Mouse (Mus musculus): Measurements from ENCODE around the gene Ccdc85a. TPM values are rescaled to one million over a fixed set of nuclear protein-coding genes. Genes with fewer than 3 reads are reported as not detected.

Gene Ccdc85a
- total RNA-seq (2022): 10 to 100 TPM; 74.2 to 83.1 (median 78.1) TPM

- peak; percentile 85 to 91 for DNase-seq (ENCODE audit: low spot score in 2 of 2)
Observed at GRCm38 (mm10) chr11:28583911-28584434, at the start of gene Ccdc85a. Gene Ccdc85a (minus strand): TSS chr11:28584324.

DNA sequence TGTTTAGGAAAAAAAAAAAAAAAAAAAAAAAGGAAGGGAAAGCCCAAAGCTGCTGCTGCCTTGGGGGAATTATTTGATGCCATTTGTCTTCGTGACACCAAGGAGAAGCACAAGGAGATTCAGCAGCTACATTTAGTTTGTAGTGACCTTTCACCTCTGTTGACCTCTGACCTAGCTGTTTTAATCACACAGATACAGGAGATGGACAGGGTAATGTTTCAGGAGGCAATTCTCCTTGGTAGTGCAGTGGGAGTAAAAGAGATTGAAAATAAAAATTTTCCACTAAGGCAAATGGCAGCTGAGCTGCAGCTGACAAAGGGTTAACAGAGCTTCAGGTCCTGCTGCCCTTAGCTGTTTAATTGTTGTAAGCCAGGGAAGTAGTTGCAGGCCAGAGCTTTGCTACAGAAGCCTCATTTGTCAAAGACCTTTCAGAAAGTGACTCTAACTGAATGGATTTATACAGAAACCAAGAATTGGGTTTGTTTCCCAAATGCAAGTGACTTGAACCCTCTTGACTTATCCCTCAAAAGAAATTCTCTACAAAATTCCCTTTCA lies 49.5 kb upstream of the Ccdc85a start:
- DNase-seq (ENCODE audit: low spot score in 2 of 2): no peak

DNA sequence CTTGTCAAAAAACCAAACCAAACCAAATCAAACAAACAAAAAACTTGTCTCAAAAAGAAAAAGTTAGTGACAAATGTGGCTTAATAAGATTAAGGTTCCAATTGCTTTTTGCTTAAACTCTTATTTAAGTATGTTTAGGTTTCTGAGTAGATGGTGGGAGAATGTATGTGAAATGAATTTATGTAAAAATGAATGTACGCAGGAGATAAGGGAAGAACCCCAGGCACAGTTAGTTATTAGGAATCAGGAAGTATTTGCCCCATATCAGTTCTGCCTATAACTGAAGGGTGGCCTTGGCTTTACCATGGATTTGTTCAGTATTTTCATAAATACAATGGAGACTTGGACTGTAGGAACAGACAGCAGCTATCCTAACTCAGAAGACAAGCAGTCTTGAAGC lies 49.0 kb upstream of the Ccdc85a start:
- no peak for DNase-seq (ENCODE audit: low spot score in 2 of 2)

DNA sequence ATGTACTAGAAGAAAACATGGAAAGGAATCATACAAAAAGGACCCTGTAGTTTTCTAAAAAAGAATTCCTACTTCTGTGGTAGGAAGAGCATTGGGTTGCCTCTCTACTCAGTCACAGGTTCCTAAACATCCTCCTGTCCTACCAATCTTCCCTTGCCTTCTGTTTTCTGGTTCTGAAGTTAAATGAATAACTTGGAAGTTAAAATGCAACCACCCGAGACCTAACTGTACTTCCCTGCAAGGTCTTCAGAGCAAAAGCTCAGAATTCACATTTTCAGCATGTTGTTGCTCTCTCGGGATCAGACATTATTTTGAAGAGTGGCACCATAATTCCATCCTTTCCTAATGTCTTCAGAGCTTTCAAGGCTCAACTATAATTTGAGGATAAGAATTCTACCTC lies 46.6 kb upstream of the Ccdc85a start:
- no peak for DNase-seq (ENCODE audit: low spot score in 2 of 2)

GRCm38 (mm10) chr11:28610781-28611491 lies 26.8 kb upstream of the Ccdc85a start:
- DNase-seq (ENCODE audit: low spot score in 2 of 2): no peak

GRCm38 (mm10) chr11:28583138-28583910 lies 800 bp downstream of the Ccdc85a start:
- peak in 1 of 2 experiments; percentile 36 for DNase-seq (ENCODE audit: low spot score in 2 of 2)

DNA sequence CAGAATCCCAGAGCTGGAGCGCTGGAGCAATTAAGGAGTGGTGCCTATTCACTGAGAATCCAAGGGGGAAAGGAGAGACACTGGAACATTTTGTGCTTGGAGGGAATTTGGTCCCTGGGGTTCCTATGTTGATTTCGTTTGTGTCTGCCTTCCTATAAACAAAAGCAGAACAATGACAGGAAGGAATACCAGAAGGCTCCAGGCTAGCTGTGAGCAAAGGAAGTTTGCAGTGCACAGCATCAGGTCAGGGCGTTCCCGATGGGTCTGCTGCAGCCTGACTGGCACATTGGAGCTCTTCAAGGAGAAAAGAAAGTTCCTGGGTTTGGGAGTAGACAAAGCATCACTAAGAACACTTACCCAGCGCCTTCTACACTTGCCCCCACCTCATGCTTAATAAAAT lies 1.9 kb downstream of the Ccdc85a start:
- no peak for DNase-seq (ENCODE audit: low spot score in 2 of 2)

- DNase-seq (ENCODE audit: low spot score in 2 of 2): peak in 1 of 2 experiments; percentile 79
Observed at GRCm38 (mm10) chr11:28572423-28572822, 11.7 kb downstream of the Ccdc85a start.

DNA sequence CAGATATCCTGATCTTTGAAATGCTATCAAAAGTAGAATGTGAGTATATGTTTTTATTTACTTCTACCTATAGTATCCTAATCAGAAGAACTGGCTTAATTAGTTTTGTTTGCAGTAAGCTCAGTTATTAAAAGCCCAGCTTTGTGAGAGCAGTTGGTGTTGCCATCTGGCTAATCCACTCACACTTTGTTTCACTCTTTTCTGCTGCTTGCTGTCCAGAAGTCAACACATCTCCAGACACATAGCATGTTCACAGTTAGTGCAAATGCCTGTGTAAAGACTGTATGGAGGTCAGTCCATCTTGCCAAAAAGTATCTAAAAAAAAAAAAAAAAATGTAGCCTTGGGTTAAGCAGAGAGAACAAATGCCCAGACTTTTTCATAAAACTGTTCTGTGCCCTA lies 27.7 kb downstream of the Ccdc85a start:
- DNase-seq (ENCODE audit: low spot score in 2 of 2): no peak

DNA sequence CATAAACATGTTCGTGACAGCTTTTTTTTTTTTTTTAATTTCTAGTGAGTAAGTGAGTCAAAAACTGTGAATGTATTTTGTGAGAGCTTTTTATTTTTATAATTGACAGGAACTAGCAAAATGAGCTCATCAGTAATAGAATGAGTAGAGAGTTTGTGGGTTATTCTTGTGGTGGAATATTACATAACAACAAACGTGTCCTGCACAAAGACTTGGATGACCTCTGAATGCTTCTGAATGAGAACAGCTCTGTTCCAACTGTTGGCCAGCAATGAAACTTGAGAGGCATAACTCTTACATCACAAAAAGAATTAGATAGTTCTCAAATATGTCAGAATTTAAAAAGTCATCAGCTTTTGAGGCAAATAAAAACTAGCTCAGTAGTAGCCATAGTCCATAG lies 40.7 kb downstream of the Ccdc85a start:
- DNase-seq (ENCODE audit: low spot score in 2 of 2): no peak

GRCm38 (mm10) chr11:28541307-28541706 lies 42.8 kb downstream of the Ccdc85a start:
- DNase-seq (ENCODE audit: low spot score in 2 of 2): no peak

DNA sequence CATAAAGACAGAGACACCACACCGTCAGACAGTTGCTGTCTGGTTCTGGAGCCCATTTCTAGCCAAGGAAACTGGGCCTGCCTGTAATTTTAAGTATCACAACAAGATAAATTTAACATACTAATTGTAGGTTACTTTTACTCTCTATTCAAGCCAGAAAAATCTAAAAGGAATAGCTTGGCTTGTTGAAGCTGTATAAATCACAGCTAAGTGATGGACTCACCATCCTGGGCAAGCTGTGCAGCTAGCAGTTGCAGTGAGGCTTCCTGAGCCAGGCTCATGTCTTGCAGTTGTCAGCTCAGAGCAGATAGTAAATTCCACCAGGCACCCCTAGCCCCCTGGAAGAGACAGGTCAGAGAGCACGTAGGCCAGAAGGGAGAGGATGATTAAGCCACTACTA lies 50.8 kb downstream of the Ccdc85a start:
- DNase-seq (ENCODE audit: low spot score in 2 of 2): no peak

DNA sequence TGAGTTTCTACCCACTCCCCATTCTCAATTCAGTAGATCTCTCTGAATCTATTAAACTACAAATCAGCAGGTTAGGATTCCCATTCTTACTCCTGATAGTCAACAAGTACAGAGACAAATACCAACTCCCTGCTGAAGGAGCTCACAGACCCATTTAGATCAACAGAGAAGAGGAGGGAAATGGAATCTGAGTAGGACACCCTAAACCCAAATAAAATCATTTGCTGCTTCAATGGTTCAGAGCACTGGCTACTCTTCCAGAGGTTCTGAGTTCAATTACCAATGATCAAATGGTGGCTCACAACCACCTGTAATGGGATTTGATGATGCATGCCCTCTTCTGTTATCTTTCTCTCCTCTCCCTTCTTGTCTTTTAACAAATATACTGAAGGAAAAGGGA lies 82.9 kb downstream of the Ccdc85a start:
- no peak for DNase-seq (ENCODE audit: low spot score in 2 of 2)

GRCm38 (mm10) chr11:28497034-28497433 lies 87.1 kb downstream of the Ccdc85a start:
- DNase-seq (ENCODE audit: low spot score in 2 of 2): no peak

GRCm38 (mm10) chr11:28493362-28493761 lies 90.8 kb downstream of the Ccdc85a start:
- no peak for DNase-seq (ENCODE audit: low spot score in 2 of 2)

GRCm38 (mm10) chr11:28491330-28491729 lies 92.8 kb downstream of the Ccdc85a start:
- no peak for DNase-seq (ENCODE audit: low spot score in 2 of 2)

DNA sequence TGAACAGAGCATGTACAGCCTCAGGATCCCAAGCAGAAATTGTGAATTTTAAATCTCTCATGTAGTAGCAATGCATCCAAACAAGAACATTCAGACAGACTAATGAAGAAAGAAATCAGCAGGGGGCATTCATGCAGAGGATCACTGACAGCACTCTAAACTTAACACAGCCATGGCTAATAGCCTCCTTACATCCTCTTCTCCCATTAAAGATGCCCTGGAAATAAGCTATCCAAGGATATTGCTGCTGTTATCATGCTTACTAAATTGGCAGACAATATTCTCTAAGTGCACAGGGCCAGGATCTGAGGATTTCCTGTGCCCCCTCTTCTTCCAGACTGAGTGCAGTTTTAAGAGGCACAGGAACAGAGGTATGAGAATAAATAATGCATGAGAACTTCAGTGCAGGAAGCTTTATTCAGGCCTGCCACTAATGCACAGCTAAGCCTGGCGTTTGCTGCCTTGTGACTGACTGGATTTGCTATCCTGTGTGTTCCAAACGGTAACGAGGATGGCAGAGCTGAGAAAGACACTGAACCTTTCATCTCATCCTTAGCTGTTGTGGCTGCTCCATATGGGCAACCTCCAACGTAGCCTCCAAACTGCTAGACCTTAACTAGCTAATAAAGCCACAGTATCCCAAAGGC lies 99.9 kb downstream of the Ccdc85a start:
- no peak for DNase-seq (ENCODE audit: low spot score in 2 of 2)

GRCm38 (mm10) chr11:28477088-28477487 lies 107.0 kb downstream of the Ccdc85a start:
- no peak for DNase-seq (ENCODE audit: low spot score in 2 of 2)

- no peak for DNase-seq (ENCODE audit: low spot score in 2 of 2)
Observed at GRCm38 (mm10) chr11:28465726-28466125, 118.4 kb downstream of the Ccdc85a start.

GRCm38 (mm10) chr11:28464926-28465325 lies 119.2 kb downstream of the Ccdc85a start:
- peak in 1 of 2 experiments; percentile 8 for DNase-seq (ENCODE audit: low spot score in 2 of 2)

DNA sequence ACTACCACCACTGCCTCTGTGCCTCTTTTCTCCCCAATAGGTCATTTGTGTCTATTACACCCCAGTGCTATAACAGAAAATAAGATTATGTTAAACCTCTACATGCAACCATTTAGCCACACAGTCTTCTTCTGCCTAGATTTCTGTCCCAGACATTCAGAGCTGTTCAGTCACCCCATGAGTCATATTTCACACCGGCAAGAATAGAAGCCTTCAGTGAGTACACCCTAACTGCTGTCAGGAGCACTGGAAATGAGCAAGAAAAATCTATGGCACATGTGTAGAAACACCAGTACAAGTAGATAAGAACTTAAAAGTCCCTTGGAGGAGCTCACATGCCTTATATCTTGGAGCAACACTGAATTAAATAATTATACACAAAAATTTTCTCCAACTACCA lies 125.0 kb downstream of the Ccdc85a start:
- DNase-seq (ENCODE audit: low spot score in 2 of 2): peak in 1 of 2 experiments; percentile 19

GRCm38 (mm10) chr11:28439877-28440276 lies 144.2 kb downstream of the Ccdc85a start:
- no peak for DNase-seq (ENCODE audit: low spot score in 2 of 2)

Data from left cerebral cortex, adult 8-10 months (tissue).